Mouse (Mus musculus) ES-E14 (cell line): ENCODE results near the gene Bcar3.

ENCODE experiments used
- CHD2 ChIP-seq: IDR thresholded peaks from 2 replicates; pipeline ENCODE4 v1.6.1; 2014; ENCODE audit warnings: mild to moderate bottlenecking, low read depth, low read length, inconsistent platforms
- HCFC1 ChIP-seq: IDR thresholded peaks from 2 replicates; pipeline ENCODE4 v1.6.1; 2012; ENCODE audit warnings: low read length, inconsistent platforms, borderline replicate concordance; ENCODE audit not compliant: insufficient read depth
- MAFK ChIP-seq: IDR thresholded peaks from 2 replicates; pipeline ENCODE4 v1.6.1; 2014; ENCODE audit warnings: mild to moderate bottlenecking, low read depth, low read length, inconsistent platforms; ENCODE audit not compliant: insufficient read depth

DNA sequence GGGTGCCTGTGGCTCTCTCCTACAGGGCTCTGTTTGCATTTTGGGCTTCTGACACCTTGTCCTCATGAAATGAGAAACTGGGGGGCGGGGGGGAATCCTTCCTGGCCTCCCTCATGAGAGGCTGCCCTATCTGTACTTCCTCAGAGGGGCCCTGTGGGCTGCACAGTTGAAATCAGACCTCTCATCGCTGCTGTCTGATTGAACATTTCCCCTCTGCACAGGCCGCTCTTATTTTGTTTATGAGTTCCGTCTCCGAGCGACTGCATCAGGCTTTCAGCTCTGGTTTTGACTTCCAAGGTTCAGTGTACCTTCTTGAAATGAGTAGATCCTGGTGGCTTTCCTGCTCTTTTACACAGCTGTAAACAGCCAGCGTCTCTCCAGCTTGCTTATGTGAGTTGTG is 40.4 kb downstream of the Bcar3 start:
- no peak for TF ChIP-seq CHD2
- TF ChIP-seq HCFC1, result no peak
- TF ChIP-seq MAFK, result no peak
